Comparison of ENCODE assay signal across 32 mouse cellular contexts in the genomic region with DNA sequence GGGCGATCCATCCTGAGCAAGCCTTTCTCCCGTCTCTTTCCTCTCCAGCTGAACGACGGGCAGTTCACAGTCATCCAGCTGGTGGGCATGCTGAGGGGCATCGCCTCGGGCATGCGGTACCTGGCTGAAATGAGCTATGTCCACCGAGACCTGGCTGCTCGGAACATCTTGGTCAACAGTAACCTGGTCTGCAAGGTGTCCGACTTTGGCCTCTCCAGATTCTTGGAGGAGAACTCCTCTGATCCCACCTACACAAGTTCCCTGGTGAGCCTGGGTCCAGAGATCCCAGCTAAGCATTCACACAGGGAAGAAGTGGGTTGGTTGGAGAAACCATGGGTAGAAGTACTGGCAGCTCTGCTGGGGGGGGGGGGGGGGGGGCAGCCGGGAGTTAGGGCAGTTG. TPM values are rescaled to one million over a fixed set of nuclear protein-coding genes. Genes with fewer than 3 reads are reported as not detected.
"Had no signal": no experiment of that assay in that cellular context is flagged by ENCODE, and none has a peak within 500 bp of the region (broad histone marks: within the 10 kb centered on the region; RNA-seq: fewer than 3 reads in every experiment).

No protein-coding gene starts in this region.

- H3K9me3 ChIP-seq: limb, embryonic 10.5 days; limb, embryonic 12.5 days; limb, embryonic 13.5 days; limb, embryonic 15.5 days; liver, embryonic 12.5 days; liver, embryonic 13.5 days; liver, embryonic 15.5 days; lung, embryonic 15.5 days; megakaryocyte, embryonic 14.5 days; midbrain, embryonic 10.5 days; midbrain, embryonic 12.5 days; midbrain, embryonic 15.5 days; neural tube, embryonic 12.5 days had no signal

- H3K27ac ChIP-seq: limb, embryonic 10.5 days; limb, embryonic 12.5 days; limb, embryonic 13.5 days; limb, embryonic 15.5 days; liver, embryonic 12.5 days; liver, embryonic 13.5 days; liver, embryonic 14.5 days; liver, embryonic 15.5 days; lung, embryonic 15.5 days; macrophage; midbrain, embryonic 10.5 days; midbrain, embryonic 12.5 days; midbrain, embryonic 15.5 days; neural tube, embryonic 12.5 days had no signal

- DNase-seq: left cerebral cortex, postnatal 4 days; liver; liver, embryonic 13.5 days; liver, postnatal 0 days; lung, adult 18-20 months; lung, adult 2 months; lung, embryonic 14.5 days; lung, postnatal 10 days; lung, postnatal 14 days; lung, postnatal 36 days; lung, postnatal 4 days; midbrain, embryonic 14.5 days had no signal

- ATAC-seq: liver, embryonic 12.5 days; liver, postnatal 0 days; lung, postnatal 0 days; midbrain, embryonic 15.5 days; midbrain, embryonic 16.5 days had no signal

- H3K27me3 ChIP-seq: limb, embryonic 12.5 days; limb, embryonic 13.5 days; limb, embryonic 15.5 days; liver, embryonic 12.5 days; liver, embryonic 13.5 days; liver, embryonic 15.5 days; lung, embryonic 15.5 days; midbrain, embryonic 12.5 days; midbrain, embryonic 15.5 days; neural tube, embryonic 12.5 days had no signal

- H3K4me2 ChIP-seq: limb, embryonic 12.5 days; limb, embryonic 13.5 days; limb, embryonic 15.5 days; liver, embryonic 11.5 days; liver, embryonic 12.5 days; liver, embryonic 13.5 days; liver, embryonic 15.5 days; lung, embryonic 14.5 days; lung, embryonic 15.5 days; midbrain, embryonic 12.5 days; midbrain, embryonic 15.5 days; neural tube, embryonic 12.5 days had no signal

- H3K9ac ChIP-seq: limb, embryonic 12.5 days; limb, embryonic 13.5 days; limb, embryonic 15.5 days; liver, embryonic 12.5 days; liver, embryonic 13.5 days; liver, embryonic 14.5 days; liver, embryonic 15.5 days; liver, postnatal 0 days; lung, embryonic 14.5 days; lung, embryonic 15.5 days; midbrain, embryonic 12.5 days; midbrain, embryonic 15.5 days; neural tube, embryonic 12.5 days had no signal

- H3K4me3 ChIP-seq: limb, embryonic 10.5 days; limb, embryonic 12.5 days; limb, embryonic 13.5 days; limb, embryonic 15.5 days; liver, embryonic 12.5 days; liver, embryonic 13.5 days; liver, embryonic 15.5 days; lung, embryonic 15.5 days; megakaryocyte, embryonic 14.5 days; midbrain, embryonic 10.5 days; midbrain, embryonic 12.5 days; midbrain, embryonic 15.5 days; myocyte; neural tube, embryonic 12.5 days had no signal

- H3K36me3 ChIP-seq: midbrain, embryonic 15.5 days had no signal

- H3K4me1 ChIP-seq: limb, embryonic 10.5 days; limb, embryonic 12.5 days; liver, embryonic 12.5 days; liver, embryonic 13.5 days; liver, embryonic 15.5 days; midbrain, embryonic 10.5 days; midbrain, embryonic 12.5 days; midbrain, embryonic 15.5 days; neural tube, embryonic 12.5 days had no signal

RNA-seq across cellular contexts. Expression of a gene that starts 19.8 kb away (rescaled TPM):
- total RNA-seq: megakaryocyte-erythroid progenitor cell, adult 5-6 weeks; monocyte, adult 5-6 weeks had no signal
- polyA plus RNA-seq: macrophage had no signal
